Mouse (Mus musculus) brain, embryonic 14.5 days (tissue): ENCODE measurements around the gene Ccl5. TPM values are rescaled to one million over a fixed set of nuclear protein-coding genes. Genes with fewer than 3 reads are reported as not detected.

Experiments
- DNase-seq: peaks from one replicate; pipeline ENCODE4 v3.0.0-alpha.2; 2011; ENCODE audit warnings: low read depth
- CTCF ChIP-seq: fragments of 200-500 bp; IDR thresholded peaks from 2 replicates; pipeline ENCODE4 v1.5.1; 2012; ENCODE audit warnings: inconsistent platforms, mild to moderate bottlenecking, moderate library complexity, borderline replicate concordance; ENCODE audit not compliant: insufficient read depth, insufficient read length; ENCODE audit errors: extremely low read depth
- POLR2A ChIP-seq: fragments of 200-500 bp; IDR thresholded peaks from 2 replicates; pipeline ENCODE4 v1.6.1; 2012; ENCODE audit warnings: mild to moderate bottlenecking, inconsistent platforms, borderline replicate concordance; ENCODE audit not compliant: poor library complexity, insufficient read depth, insufficient read length, severe bottlenecking; ENCODE audit errors: extremely low read depth
- polyA plus RNA-seq: library from polyadenylated mRNA; depleted of rRNA; stranded (reverse); fragments of >200 nt; gene quantifications from 2 replicates; pipeline ENCODE4 v1.2.3, GENCODE M21; 2012; rRNA removed

The Ccl5 gene
- polyA plus RNA-seq, 1 experiment: 0.21 TPM

DNA sequence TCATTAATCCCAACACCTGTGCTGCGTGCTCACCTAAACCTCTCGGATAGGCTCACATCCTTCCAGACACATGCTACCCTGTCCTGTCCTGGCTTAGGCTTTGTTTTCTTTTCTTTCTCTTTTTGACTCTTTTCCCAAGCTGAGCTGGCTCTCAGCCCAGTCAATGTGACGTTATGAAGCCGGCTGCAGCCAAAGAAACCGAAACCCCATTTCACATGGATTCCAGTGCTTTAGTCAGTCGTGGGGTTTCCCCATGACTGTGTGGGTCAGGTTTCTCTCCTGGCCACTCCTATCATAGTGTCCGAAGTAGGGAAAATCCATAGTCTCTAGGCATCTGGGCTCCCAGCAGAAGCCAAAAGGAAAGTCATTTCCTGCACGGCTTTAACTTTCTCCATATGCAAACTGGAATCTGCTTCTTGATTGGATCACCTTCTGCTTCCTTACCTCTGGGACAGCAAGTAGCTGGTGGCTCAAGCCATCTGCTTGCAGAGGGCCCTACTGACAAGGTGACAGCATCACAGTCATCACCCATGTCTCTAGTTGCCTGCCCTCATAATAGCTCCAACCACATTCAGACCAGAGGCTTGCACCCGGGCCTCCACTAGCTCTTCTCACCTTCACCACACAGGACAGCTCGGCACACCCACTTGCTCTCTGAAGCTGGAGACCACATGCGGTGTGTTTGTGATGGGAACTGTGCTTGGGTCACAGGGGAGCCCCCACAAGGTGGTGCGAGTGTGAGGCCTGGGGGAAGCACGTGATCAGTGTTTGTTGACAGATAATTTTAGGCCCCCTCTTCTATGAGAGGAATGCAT lies 4.5 kb upstream of the Ccl5 start:
- peak; percentile 80 for DNase-seq

DNA sequence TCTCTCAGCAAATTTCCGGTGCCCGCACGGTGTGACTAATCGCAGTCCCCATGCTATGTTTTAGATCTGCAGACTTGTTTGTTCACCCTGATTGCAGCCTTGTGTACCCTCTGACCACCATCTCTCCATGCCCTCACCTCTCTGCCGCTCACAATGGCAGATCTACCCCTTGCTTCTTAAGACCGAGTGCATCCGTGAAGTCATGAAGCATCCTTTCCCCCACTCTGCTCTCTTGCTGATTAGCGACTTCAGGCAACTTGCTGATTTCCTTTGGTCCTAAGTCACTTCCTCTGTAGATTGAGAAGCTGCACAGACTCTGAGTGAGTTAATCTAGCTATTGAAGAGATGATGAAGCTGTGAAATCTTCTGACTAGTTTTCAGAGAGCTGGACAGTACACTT lies 3.8 kb upstream of the Ccl5 start:
- DNase-seq: no peak
- no peak for TF ChIP-seq POLR2A
- no peak for TF ChIP-seq CTCF

More for the DNA sequence above, 4.5 kb upstream of the Ccl5 start:
- TF ChIP-seq POLR2A: no peak

- TF ChIP-seq POLR2A (no peak), CTCF (no peak)
- no peak for DNase-seq
These were observed 2.9 kb upstream of the Ccl5 start for GRCm38 (mm10) chr11:83533192-83533591.

GRCm38 (mm10) chr11:83529024-83529423 lies 1.3 kb downstream of the Ccl5 start:
- TF ChIP-seq POLR2A: no peak
- no peak for TF ChIP-seq CTCF
- peak; percentile 1 for DNase-seq

DNA sequence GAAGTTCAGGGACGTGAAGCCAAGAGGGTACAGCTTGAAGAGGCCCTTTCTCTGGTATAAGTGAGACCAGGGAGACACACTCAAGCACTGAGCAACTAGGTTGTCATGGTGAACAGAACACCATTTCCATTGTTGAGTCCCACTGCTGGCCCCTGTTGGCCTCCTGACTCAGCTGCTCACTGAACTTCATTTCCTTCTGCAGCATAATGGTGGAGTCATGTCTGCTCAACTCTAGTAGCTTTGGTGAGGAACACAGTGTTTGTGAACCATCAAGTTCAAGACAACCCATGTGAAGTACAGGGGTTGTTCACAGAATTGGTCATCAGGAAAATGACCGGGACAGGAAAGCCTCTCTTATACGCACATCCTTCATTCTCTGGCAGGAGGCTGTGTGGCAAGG lies 8.2 kb downstream of the Ccl5 start, which contains the start of gene Heatr9:
Heatr9 (minus strand) TSS at position 101 of the 400 bp plus-strand sequence.
- TF ChIP-seq CTCF (no peak), POLR2A (no peak)
- DNase-seq: no peak

DNA sequence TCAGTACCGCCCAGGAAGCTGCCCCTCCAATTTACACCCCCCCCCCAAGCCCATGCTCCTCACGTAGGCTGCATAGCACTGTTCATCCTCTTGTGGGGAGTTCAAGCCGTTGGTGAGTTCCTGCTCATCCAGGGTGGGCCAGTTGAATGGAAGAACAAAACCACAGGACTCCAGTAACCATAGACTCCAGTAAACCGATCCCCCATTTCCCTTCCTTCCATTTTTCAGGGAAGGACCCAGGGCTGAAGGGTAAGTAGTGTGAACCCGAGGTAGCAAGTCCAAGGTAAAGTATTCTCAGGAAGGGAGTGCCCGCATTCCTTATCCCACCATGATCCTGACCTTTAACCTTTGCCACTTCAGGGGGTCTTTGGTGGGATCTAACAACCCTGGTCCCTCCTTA lies 11.9 kb downstream of the Ccl5 start:
- no peak for DNase-seq
- no peak for TF ChIP-seq CTCF
- TF ChIP-seq POLR2A: no peak

GRCm38 (mm10) chr11:83517153-83517552 lies 13.2 kb downstream of the Ccl5 start:
- TF ChIP-seq POLR2A (no peak), CTCF (no peak)
- DNase-seq: no peak

- DNase-seq: no peak
- TF ChIP-seq POLR2A (no peak), CTCF (no peak)
These were observed 20.8 kb downstream of the Ccl5 start for GRCm38 (mm10) chr11:83509521-83509920.

DNA sequence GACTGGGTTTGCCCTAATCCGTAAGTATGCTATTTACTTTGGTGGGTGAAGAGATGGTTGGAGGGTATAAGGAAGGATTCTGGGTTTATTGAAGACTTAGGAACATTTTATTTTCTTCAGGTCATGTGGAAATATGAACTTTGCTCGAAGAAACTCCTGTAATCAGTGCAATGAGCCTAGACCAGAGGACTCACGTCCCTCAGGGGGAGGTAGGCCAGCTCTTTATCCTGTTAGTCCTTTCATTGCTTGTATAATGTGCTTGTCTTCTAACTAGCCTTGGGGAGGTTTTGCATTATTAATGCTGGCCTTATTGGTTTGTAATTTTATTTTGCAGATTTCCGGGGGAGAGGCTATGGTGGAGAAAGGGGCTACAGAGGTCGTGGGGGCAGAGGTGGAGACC lies 26.0 kb downstream of the Ccl5 start:
- DNase-seq: no peak
- TF ChIP-seq CTCF: no peak

DNA sequence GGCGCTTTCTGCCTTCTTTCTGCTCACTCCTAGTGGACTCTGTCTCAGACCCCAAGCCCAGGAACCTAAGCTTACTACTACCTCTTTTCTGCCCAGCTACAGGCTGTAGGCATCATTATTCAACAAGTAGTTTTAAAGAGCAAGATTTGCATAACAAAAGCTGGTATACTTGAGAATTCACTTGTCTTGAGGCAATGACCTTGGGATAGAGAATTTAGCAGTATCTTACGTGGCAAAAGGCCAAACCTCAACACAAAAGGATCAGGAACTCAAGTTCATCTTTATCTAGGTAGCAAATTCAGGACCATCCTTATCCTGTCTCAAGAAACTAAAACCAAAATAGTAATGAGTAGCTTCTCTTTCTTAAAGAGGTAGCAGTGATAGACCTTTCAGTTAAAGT lies 34.7 kb downstream of the Ccl5 start:
- peak; percentile 7 for DNase-seq
- TF ChIP-seq CTCF (no peak), POLR2A (no peak)

DNA sequence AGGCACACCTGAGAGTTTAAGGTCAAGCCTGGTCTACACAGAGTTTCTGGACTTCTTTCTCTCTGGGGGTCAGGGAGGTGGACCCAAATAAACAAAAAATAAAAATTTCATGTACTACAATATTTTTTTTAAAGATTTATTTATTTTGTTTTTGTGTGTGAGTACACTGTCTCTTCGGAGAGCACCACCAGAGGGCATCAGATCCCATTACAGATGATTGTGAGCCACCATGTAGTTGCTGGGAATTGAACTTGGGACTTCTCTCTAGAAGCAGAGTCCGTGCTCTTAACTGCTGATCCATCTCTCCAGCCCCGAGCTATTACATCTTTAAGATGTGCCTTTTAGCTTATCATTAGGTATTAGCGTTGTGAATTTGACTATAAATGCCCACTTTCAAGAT lies 38.8 kb downstream of the Ccl5 start:
- TF ChIP-seq CTCF: 0 out of 2 replicates have a peak, but pooled peaks have one; percentile 26
- no peak for TF ChIP-seq POLR2A
- DNase-seq: no peak

Other genes with a start within 250 kb of the Ccl5 start
- 0.05 and 0.09 TPM in 2 replicates for gene Slfn14, start 243.8 kb downstream of the Ccl5 start, polyA plus RNA-seq
- 83.2 and 149 TPM in 2 replicates for gene Ap2b1, start 231.5 kb downstream of the Ccl5 start, polyA plus RNA-seq
- gene Pex12, start 227.9 kb downstream of the Ccl5 start, polyA plus RNA-seq: 13.6 and 13.7 TPM in 2 replicates
- 74.3 and 88.9 TPM in 2 replicates for gene Rasl10b, start 121.4 kb downstream of the Ccl5 start, polyA plus RNA-seq
- 0.21 and 0.63 TPM in 2 replicates for gene Gas2l2, start 101.1 kb downstream of the Ccl5 start, polyA plus RNA-seq
- gene 1700020L24Rik, start 92.8 kb downstream of the Ccl5 start, polyA plus RNA-seq: 0.53 and 0.55 TPM in 2 replicates
- gene Mmp28, start 67.4 kb downstream of the Ccl5 start, polyA plus RNA-seq: 5.5 and 9.1 TPM in 2 replicates
- 51.0 and 92.8 TPM in 2 replicates for gene Taf15, start 57.4 kb downstream of the Ccl5 start, polyA plus RNA-seq
- not detected in 2 replicates for gene Heatr9, start 8.3 kb downstream of the Ccl5 start, polyA plus RNA-seq
- gene Ccl9, start 48.1 kb upstream of the Ccl5 start, polyA plus RNA-seq: 0.83 and 1.00 TPM in 2 replicates
- gene Ccl6, start 62.6 kb upstream of the Ccl5 start, polyA plus RNA-seq: 0.72 and 0.78 TPM in 2 replicates
- gene Rpl9-ps1, start 115.1 kb upstream of the Ccl5 start, polyA plus RNA-seq: not detected in 2 replicates
- gene Ccl3, start 118.8 kb upstream of the Ccl5 start, polyA plus RNA-seq: 1.7 and 2.4 TPM in 2 replicates
- gene Ccl4, start 132.1 kb upstream of the Ccl5 start, polyA plus RNA-seq: 0.38 and 0.44 TPM in 2 replicates
- not detected in 2 replicates for gene Wfdc17, start 173.5 kb upstream of the Ccl5 start, polyA plus RNA-seq
- not detected in 2 replicates for gene Wfdc18, start 178.5 kb upstream of the Ccl5 start, polyA plus RNA-seq
- not detected in 2 replicates for gene Wfdc21, start 216.4 kb upstream of the Ccl5 start, polyA plus RNA-seq
- gene Heatr6, start 223.2 kb upstream of the Ccl5 start, polyA plus RNA-seq: 35.9 and 40.5 TPM in 2 replicates